Mouse (Mus musculus) forebrain, postnatal 0 days (tissue): ENCODE results near the gene Fat3. TPM values are rescaled to one million over a fixed set of nuclear protein-coding genes. Genes with fewer than 3 reads are reported as not detected.

ENCODE experiments used
- ATAC-seq: fragments of 200-750 bp; cut with Nextera tagmentation; 2 replicates; pipeline ENCODE4 v1.8.0; 2017; ENCODE audit warnings: mild to moderate bottlenecking, moderate library complexity
- DNase-seq: peaks from one replicate; pipeline ENCODE4 v3.0.0-alpha.2; 2015
- H3K27ac ChIP-seq: fragments of 300-500 bp; sonication (generic); 2 replicates; pipeline ENCODE4 v1.5.1; 2014; ENCODE audit warnings: low read depth, mild to moderate bottlenecking, antibody characterized with exemption, low read length, moderate library complexity, mixed read lengths
- H3K27me3 ChIP-seq: fragments of 300-500 bp; sonication (generic); 2 replicates; pipeline ENCODE4 v1.6.1; 2014; ENCODE audit warnings: mild to moderate bottlenecking, low read length, mixed read lengths; ENCODE audit not compliant: insufficient read depth
- H3K36me3 ChIP-seq: fragments of 300-500 bp; sonication (generic); 2 replicates; pipeline ENCODE4 v1.6.1; 2014; ENCODE audit warnings: mild to moderate bottlenecking, moderate library complexity; ENCODE audit not compliant: insufficient read depth
- H3K4me1 ChIP-seq: fragments of 300-500 bp; sonication (generic); 2 replicates; pipeline ENCODE4 v1.6.1; 2014; ENCODE audit warnings: antibody characterized with exemption; ENCODE audit not compliant: insufficient read depth
- H3K4me2 ChIP-seq: fragments of 300-500 bp; sonication (generic); 2 replicates; pipeline ENCODE4 v1.6.1; 2014; ENCODE audit warnings: low read depth, mild to moderate bottlenecking, moderate library complexity
- H3K4me3 ChIP-seq: fragments of 300-500 bp; sonication (generic); 2 replicates; pipeline ENCODE4 v1.5.1; 2014; ENCODE audit warnings: low read depth, low read length, mixed read lengths
- H3K9ac ChIP-seq: fragments of 300-500 bp; sonication (generic); 2 replicates; pipeline ENCODE4 v1.6.1; 2014; ENCODE audit warnings: mild to moderate bottlenecking
- H3K9me3 ChIP-seq: fragments of 300-500 bp; sonication (generic); 2 replicates; pipeline ENCODE4 v1.6.1; 2016; ENCODE audit warnings: low read length
- CTCF ChIP-seq: sonication (generic); IDR thresholded peaks from 2 replicates; pipeline ENCODE4 v1.5.1; 2016; ENCODE audit warnings: antibody characterized with exemption, control low read depth, low read depth
- WGBS: fragments of 180-500 bp; shearing (Covaris S2); extraction: QIAGEN DNeasy Blood & Tissue Kit; methylation state at CpG from one replicate; pipeline ENCODE4 v1.1.7; 2014; 5-methylcytosine and 5-hydroxymethylcytosine counted together
- polyA plus RNA-seq: library from polyadenylated mRNA; unstranded; fragments of >200 nt; fragmentation: Nextera tagmentation; extraction: Ambion mirVana; gene quantifications from 2 replicates; pipeline ENCODE4 v1.2.1, GENCODE M21; 2015
- total RNA-seq: library from RNA; depleted of rRNA; stranded (reverse); fragments of >200 nt; gene quantifications from 2 replicates; pipeline ENCODE4 v1.2.3, GENCODE M21; 2014

Gene Fat3
- total and polyA plus RNA-seq, 2 experiments from 2014 or later = 5.6 to 50.4 TPM

DNA sequence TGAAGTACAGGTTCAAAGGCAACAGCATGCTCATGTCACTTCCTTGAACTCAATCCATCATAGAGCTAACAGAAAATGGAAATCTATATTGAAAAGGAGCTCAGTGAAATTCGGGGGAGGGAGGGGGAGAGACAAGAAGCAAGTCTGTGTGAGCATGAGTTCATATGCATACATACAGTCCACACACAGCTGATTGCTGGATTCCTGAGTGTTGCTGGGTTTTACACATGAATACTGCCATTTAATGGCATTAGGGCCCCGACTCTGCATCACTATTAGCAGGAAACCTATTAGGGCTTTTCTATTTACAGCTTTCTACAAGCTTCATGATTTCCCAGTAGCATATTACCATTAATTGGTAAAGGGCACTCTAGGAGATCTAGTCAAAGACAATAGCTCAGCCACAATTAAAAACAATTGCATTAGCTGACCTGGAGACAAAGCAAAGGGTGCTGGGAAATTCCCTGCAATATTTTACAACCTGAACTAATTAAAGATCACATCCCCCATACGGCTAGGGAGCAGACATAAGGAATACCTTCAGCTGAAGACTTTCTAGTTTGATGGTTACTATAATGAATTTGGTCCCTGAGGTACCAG, 243.7 kb downstream of the Fat3 start:
- no peaks in the 10 kb centered on the region for H3K9me3 ChIP-seq
- H3K36me3 ChIP-seq = no peaks in the 10 kb centered on the region
- no peak overlapping the region for H3K4me2 ChIP-seq
- TF ChIP-seq CTCF = no peak
- H3K4me3 ChIP-seq = no peak overlapping the region
- H3K27me3 ChIP-seq = no peaks in the 10 kb centered on the region
- H3K27ac ChIP-seq = no peak overlapping the region
- ATAC-seq = peak; percentile 32; the same call in 1 of the 2 replicates
- WGBS = 12% methylated on average over 3 of the region's 3 CpGs
- no peak overlapping the region for H3K9ac ChIP-seq
- H3K4me1 ChIP-seq = peaks cover 10% of the 10 kb centered on the region; the same call in 1 of the 2 replicates
- DNase-seq = no peak

DNA sequence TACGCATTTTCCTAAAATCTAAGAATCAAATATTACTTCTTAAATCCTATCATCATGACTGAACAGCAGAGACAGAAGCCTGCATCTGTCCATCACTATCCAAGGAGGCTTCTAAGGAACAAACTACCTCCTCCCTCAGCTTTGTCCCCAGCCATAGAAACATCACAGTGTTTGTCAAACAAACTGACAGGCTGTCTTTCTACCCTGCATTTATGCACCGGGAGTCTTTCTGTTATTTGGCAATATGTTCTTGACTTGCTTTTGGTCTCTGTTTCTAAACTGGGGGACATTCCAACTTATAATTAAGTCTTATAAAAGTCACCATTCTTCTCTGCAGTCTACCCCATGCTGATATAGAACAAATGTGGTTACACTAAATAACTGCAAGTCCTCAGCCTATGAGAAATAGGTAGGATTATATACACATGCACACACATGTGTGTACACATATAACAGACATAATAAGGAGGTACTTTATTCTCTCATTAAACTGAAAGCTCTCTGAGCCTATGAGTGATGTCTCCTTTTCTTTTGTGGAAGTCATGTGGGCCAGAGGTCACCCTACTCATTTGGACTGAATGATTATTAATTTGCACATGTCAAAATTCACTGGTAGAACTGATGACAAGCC, 244.4 kb downstream of the Fat3 start:
- H3K9ac ChIP-seq = no peak overlapping the region
- no peak overlapping the region for H3K4me2 ChIP-seq
- no peaks in the 10 kb centered on the region for H3K27me3 ChIP-seq
- H3K27ac ChIP-seq = no peak overlapping the region
- ATAC-seq (peak; percentile 57; the same call in 1 of the 2 replicates), DNase-seq (no peak)
- H3K4me3 ChIP-seq = no peak overlapping the region
- H3K36me3 ChIP-seq = no peaks in the 10 kb centered on the region
- TF ChIP-seq CTCF = no peak
- 40% methylated on average over 2 of the region's 2 CpGs for WGBS
- H3K9me3 ChIP-seq = no peaks in the 10 kb centered on the region
- H3K4me1 ChIP-seq = peaks cover 10% of the 10 kb centered on the region; the same call in 1 of the 2 replicates

DNA sequence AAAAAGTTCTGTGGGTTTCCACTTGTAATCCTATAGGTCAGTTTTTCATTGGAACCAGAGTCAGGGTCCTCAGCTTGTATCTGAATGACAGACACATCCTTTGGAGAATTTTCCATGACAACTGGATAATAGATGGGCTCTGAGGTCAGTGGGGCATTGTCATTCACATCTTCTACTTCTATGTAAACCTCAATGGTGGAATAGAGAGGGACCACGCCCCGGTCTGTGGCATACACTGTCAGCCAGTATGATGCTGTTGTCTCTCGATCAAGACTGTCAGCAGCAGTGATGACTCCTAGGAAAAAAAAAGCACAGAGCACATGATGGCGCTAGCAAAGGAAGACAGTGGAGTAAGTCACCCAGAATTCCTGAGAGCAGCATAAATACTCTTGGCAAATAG, 254.3 kb downstream of the Fat3 start:
- no peak for TF ChIP-seq CTCF
- no peaks in the 10 kb centered on the region for H3K36me3 ChIP-seq
- no peak overlapping the region for H3K27ac ChIP-seq
- H3K27me3 ChIP-seq = no peaks in the 10 kb centered on the region
- H3K4me1 ChIP-seq = no peaks in the 10 kb centered on the region
- H3K9me3 ChIP-seq = no peaks in the 10 kb centered on the region
- no peak overlapping the region for H3K9ac ChIP-seq
- WGBS = 85% methylated on average over 4 of the region's 4 CpGs
- H3K4me2 ChIP-seq = no peak overlapping the region
- DNase-seq = no peak
- no peak overlapping the region for H3K4me3 ChIP-seq
- ATAC-seq = no peak

DNA sequence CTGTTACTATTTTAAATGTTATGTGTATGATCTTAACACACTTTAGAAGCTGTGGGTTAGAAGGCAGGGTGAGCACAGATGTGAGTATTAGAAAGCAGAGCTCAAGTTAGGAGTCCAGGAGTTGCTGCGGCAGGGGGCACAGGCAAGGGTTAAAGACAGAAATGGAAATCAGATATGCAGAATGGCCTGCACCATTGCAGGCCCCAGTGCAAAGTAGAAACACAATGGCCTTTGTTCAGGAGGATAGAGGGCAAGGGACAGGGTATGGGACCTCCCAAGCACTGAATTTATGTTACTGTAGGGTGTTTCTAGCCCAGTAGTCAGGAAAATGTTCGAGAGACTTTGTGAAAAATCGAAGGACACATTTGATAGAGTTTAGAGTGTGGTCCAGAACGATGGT, 269.5 kb downstream of the Fat3 start:
- no peak overlapping the region for H3K9ac ChIP-seq
- DNase-seq (no peak), ATAC-seq (no peak)
- no peaks in the 10 kb centered on the region for H3K27me3 ChIP-seq
- no peaks in the 10 kb centered on the region for H3K36me3 ChIP-seq
- H3K9me3 ChIP-seq = no peaks in the 10 kb centered on the region
- 29% methylated on average over 4 of the region's 4 CpGs for WGBS
- no peak overlapping the region for H3K4me3 ChIP-seq
- no peak overlapping the region for H3K4me2 ChIP-seq
- H3K4me1 ChIP-seq = no peaks in the 10 kb centered on the region; the same call in 1 of the 2 replicates
- H3K27ac ChIP-seq = no peak overlapping the region
- no peak for TF ChIP-seq CTCF

DNA sequence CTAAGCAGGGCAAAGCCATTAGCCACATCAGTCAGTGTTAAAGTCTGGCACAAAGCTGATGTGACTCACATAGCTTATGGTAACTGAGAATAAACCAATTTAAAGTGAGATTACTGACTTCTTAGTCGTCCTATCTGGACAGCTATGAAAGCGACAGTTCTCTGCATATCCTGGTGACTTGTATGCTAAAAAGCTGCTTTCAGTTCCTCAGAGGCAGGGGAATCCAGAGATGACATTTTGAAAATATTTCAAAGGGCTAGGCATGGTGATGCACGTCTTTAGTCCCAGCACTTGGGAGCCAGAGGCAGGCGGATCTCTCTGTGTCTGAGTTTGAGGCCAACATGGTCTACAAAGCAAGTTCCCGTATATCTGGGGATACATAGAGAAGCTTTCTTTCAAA, 272.2 kb downstream of the Fat3 start:
- Histone ChIP-seq H3K27me3 (no peaks in the 10 kb centered on the region), H3K4me2 (no peak overlapping the region), H3K4me3 (no peak overlapping the region), H3K9me3 (no peaks in the 10 kb centered on the region), H3K4me1 (no peaks in the 10 kb centered on the region; the same call in 1 of the 2 replicates), H3K27ac (no peak overlapping the region), H3K36me3 (no peaks in the 10 kb centered on the region), H3K9ac (no peak overlapping the region)
- 78% methylated on average over 5 of the region's 5 CpGs for WGBS
- ATAC-seq (no peak), DNase-seq (no peak)
- TF ChIP-seq CTCF = no peak

DNA sequence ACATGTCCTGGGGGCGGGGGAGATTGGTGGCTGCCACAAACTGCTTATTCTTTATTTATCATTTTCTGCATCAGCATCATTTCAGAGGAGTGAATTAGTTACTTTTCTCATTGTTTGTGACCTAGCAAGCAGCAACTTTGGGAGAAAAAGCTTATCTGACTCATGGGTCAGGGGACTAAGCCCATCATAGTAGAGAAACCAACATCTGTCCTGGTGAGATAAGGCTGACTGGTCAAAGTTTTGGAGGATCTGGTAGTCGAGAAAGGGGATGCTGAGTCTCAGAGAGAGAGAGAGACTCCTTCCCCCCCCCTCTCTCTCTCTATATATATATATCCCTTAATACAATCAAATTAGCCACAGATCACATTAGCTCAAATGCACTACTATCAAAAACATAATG, 273.7 kb downstream of the Fat3 start:
- no peak overlapping the region for H3K27ac ChIP-seq
- DNase-seq (no peak), ATAC-seq (no peak)
- H3K27me3 ChIP-seq = no peaks in the 10 kb centered on the region
- no peak for TF ChIP-seq CTCF
- H3K36me3 ChIP-seq = no peaks in the 10 kb centered on the region
- H3K4me2 ChIP-seq = no peak overlapping the region
- H3K4me1 ChIP-seq = no peaks in the 10 kb centered on the region; the same call in 1 of the 2 replicates
- no peak overlapping the region for H3K9ac ChIP-seq
- WGBS = 78% methylated on average over 2 of the region's 2 CpGs
- no peaks in the 10 kb centered on the region for H3K9me3 ChIP-seq
- H3K4me3 ChIP-seq = no peak overlapping the region

DNA sequence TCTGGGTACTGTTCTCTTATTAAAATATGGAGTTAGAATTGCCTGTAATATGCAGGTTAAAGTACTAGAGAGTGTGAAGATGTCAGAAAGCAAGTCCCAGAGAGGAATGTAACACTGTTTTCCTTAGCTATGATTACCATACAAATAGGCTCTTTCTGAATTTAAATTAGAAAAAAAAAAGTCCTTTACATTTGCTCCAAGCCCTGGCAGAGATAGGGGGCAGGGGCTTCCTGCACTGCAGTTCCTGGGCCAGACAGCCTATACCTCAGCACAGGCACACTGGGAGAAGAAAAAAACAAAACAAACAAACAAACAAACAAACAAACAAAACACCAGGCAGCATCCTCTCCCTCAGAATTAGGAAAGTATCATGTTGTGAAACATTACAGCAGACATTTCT, 274.5 kb downstream of the Fat3 start:
- TF ChIP-seq CTCF = no peak

More for the DNA sequence above, 274.5 kb downstream of the Fat3 start:
- no peaks in the 10 kb centered on the region for H3K36me3 ChIP-seq
- H3K27ac ChIP-seq = no peak overlapping the region
- ATAC-seq (no peak), DNase-seq (no peak)
- H3K4me2 ChIP-seq = no peak overlapping the region
- no peaks in the 10 kb centered on the region for H3K9me3 ChIP-seq
- H3K4me3 ChIP-seq = no peak overlapping the region
- H3K4me1 ChIP-seq = peaks cover 7% of the 10 kb centered on the region
- H3K27me3 ChIP-seq = no peaks in the 10 kb centered on the region
- H3K9ac ChIP-seq = no peak overlapping the region
